Mouse (Mus musculus) MEL (cell line): ENCODE results near the gene Inmt. TPM values are rescaled to one million over a fixed set of nuclear protein-coding genes. Genes with fewer than 3 reads are reported as not detected.

Experiments
- DNase-seq: peaks from one replicate; pipeline ENCODE4 v3.0.0; 2011; ENCODE audit warnings: low read depth, low spot score
- H3K27ac ChIP-seq: 2 replicates; pipeline ENCODE4 v1.5.1; 2012; ENCODE audit warnings: low read depth, mild to moderate bottlenecking, control low read depth, low read length, moderate library complexity; ENCODE audit not compliant: control insufficient read depth
- H3K27me3 ChIP-seq, 2 experiments: fragments of 150-350 bp in 1 of 2; sonication (generic) in 1 of 2; 2 replicates each; pipeline ENCODE4 v1.6.1; 2012; ENCODE audit warnings: low read length in 2 of 2, mild to moderate bottlenecking in 2 of 2, improper control_type of control experiment in 1 of 2, moderate library complexity in 1 of 2; ENCODE audit not compliant: insufficient read depth in 2 of 2, control insufficient read depth in 1 of 2
- H3K36me3 ChIP-seq, 2 experiments: 2 replicates each; pipeline ENCODE4 v1.6.1; 2012 to 2014; ENCODE audit warnings: low read length in 2 of 2, improper control_type of control experiment in 1 of 2, inconsistent platforms in 1 of 2, mild to moderate bottlenecking in 1 of 2; ENCODE audit not compliant: insufficient read depth in 2 of 2, control insufficient read depth in 1 of 2
- H3K4me1 ChIP-seq, 2 experiments: fragments of 150-350 bp in 1 of 2; sonication (generic) in 1 of 2; 2 replicates each; pipeline ENCODE4 v1.6.1; 2012; ENCODE audit warnings: low read length in 2 of 2, improper control_type of control experiment in 1 of 2, mild to moderate bottlenecking in 1 of 2; ENCODE audit not compliant: insufficient read depth in 2 of 2, control insufficient read depth in 1 of 2
- H3K4me3 ChIP-seq, 2 experiments: fragments of 150-350 bp in 1 of 2; sonication (generic) in 1 of 2; 2 replicates each; pipeline ENCODE4 v1.5.1; 2012; ENCODE audit warnings: low read depth in 2 of 2, low read length in 2 of 2, mild to moderate bottlenecking in 2 of 2, moderate library complexity in 2 of 2, control low read depth in 1 of 2, improper control_type of control experiment in 1 of 2; ENCODE audit not compliant: control insufficient read depth in 1 of 2, insufficient read depth in 1 of 2
- H3K79me2 ChIP-seq: 2 replicates; pipeline ENCODE4 v1.6.1; 2012; ENCODE audit warnings: mild to moderate bottlenecking, low read length, moderate library complexity; ENCODE audit not compliant: control insufficient read depth, poor library complexity, insufficient read depth
- H3K9ac ChIP-seq: 2 replicates; pipeline ENCODE4 v1.6.1; 2012; ENCODE audit warnings: low read depth, mild to moderate bottlenecking, control low read depth, low read length, moderate library complexity; ENCODE audit not compliant: control insufficient read depth, poor library complexity, severe bottlenecking
- H3K9me3 ChIP-seq: fragments of 150-350 bp; sonication (generic); replicated peaks from 2 replicates; pipeline ENCODE4 v1.6.1; 2012; ENCODE audit warnings: mild to moderate bottlenecking, low read length, improper control_type of control experiment, moderate library complexity; ENCODE audit not compliant: insufficient read depth
- CHD1 ChIP-seq: IDR thresholded peaks from 2 replicates; pipeline ENCODE4 v1.6.1; 2012; ENCODE audit warnings: low read depth, mild to moderate bottlenecking, inconsistent platforms, low read length, improper control_type of control experiment
- CHD2 ChIP-seq: IDR thresholded peaks from 2 replicates; pipeline ENCODE4 v1.6.1; 2011; ENCODE audit warnings: low read length, improper control_type of control experiment
- CTCF ChIP-seq, 3 experiments: IDR thresholded peaks in 2 of 3; conservative IDR thresholded peaks in 1 of 3; 2 replicates each; pipeline ENCODE4 v1.5.1; 2011 to 2012; ENCODE audit warnings: low read length in 3 of 3, low read depth in 2 of 3, mild to moderate bottlenecking in 2 of 3, improper control_type of control experiment in 1 of 3, inconsistent platforms in 1 of 3, mixed read lengths in 1 of 3, moderate library complexity in 1 of 3; ENCODE audit not compliant: control insufficient read depth in 1 of 3, insufficient read depth in 1 of 3, poor library complexity in 1 of 3, severe bottlenecking in 1 of 3
- ELF1 ChIP-seq: IDR thresholded peaks from 2 replicates; pipeline ENCODE4 v1.6.1; 2014; ENCODE audit warnings: low read depth, mild to moderate bottlenecking, inconsistent platforms, low read length, improper control_type of control experiment, moderate library complexity
- EP300 ChIP-seq, 2 experiments: IDR thresholded peaks; 2 replicates each; pipeline ENCODE4 v1.6.1; 2011; ENCODE audit warnings: improper control_type of control experiment in 2 of 2, low read length in 2 of 2, low read depth in 1 of 2, mild to moderate bottlenecking in 1 of 2
- JUND ChIP-seq: IDR thresholded peaks from 2 replicates; pipeline ENCODE4 v1.6.1; 2011; ENCODE audit warnings: low read depth, mild to moderate bottlenecking, improper control_type of control experiment, low read length
- KAT2A ChIP-seq: conservative IDR thresholded peaks from 2 replicates; pipeline ENCODE4 v1.6.1; 2012; ENCODE audit warnings: low read depth, low read length, improper control_type of control experiment, inconsistent platforms
- MAZ ChIP-seq: IDR thresholded peaks from 2 replicates; pipeline ENCODE4 v1.6.1; 2012; ENCODE audit warnings: low read depth, mild to moderate bottlenecking, inconsistent platforms, low read length, improper control_type of control experiment
- MEF2A ChIP-seq: IDR thresholded peaks from 2 replicates; pipeline ENCODE4 v1.6.1; 2014; ENCODE audit warnings: low read depth, mild to moderate bottlenecking, inconsistent platforms, low read length, improper control_type of control experiment; ENCODE audit not compliant: poor library complexity, insufficient replicate concordance, severe bottlenecking; ENCODE audit errors: extremely low read depth
- MXI1 ChIP-seq: IDR thresholded peaks from 2 replicates; pipeline ENCODE4 v1.6.1; 2011; ENCODE audit warnings: mild to moderate bottlenecking, low read depth, low read length, improper control_type of control experiment
- MYC ChIP-seq: IDR thresholded peaks from 2 replicates; pipeline ENCODE4 v1.6.1; 2011; ENCODE audit warnings: low read depth, mild to moderate bottlenecking, low read length, improper control_type of control experiment, moderate library complexity
- NELFE ChIP-seq: IDR thresholded peaks from 2 replicates; pipeline ENCODE4 v1.6.1; 2011; ENCODE audit warnings: low read depth, low read length, improper control_type of control experiment
- POLR2A ChIP-seq, 2 experiments: IDR thresholded peaks; 2 replicates each; pipeline ENCODE4 v1.6.1; 2011 to 2012; ENCODE audit warnings: low read length in 2 of 2, mild to moderate bottlenecking in 2 of 2, control low read depth in 1 of 2, improper control_type of control experiment in 1 of 2, low read depth in 1 of 2, moderate library complexity in 1 of 2; ENCODE audit not compliant: control insufficient read depth in 1 of 2, insufficient read depth in 1 of 2, poor library complexity in 1 of 2
- POLR2AphosphoS2 ChIP-seq: IDR thresholded peaks from 2 replicates; pipeline ENCODE4 v1.6.1; 2011; ENCODE audit warnings: low read length, improper control_type of control experiment
- POLR2AphosphoS5 ChIP-seq: IDR thresholded peaks from 2 replicates; pipeline ENCODE4 v1.6.1; 2012; ENCODE audit warnings: low read depth, borderline replicate concordance, mild to moderate bottlenecking, inconsistent platforms, low read length, moderate library complexity, mixed read lengths
- SIN3A ChIP-seq: IDR thresholded peaks from 2 replicates; pipeline ENCODE4 v1.6.1; 2012; ENCODE audit warnings: low read length, improper control_type of control experiment, inconsistent platforms
- SMC3 ChIP-seq: IDR thresholded peaks from 2 replicates; pipeline ENCODE4 v1.6.1; 2011; ENCODE audit warnings: low read depth, low read length, improper control_type of control experiment
- TAL1 ChIP-seq: IDR thresholded peaks from 2 replicates; pipeline ENCODE4 v1.6.1; 2012; ENCODE audit warnings: mild to moderate bottlenecking, inconsistent platforms, low read length, moderate library complexity, mixed read lengths
- TCF12 ChIP-seq: IDR thresholded peaks from 2 replicates; pipeline ENCODE4 v1.6.1; 2014; ENCODE audit warnings: low read depth, mild to moderate bottlenecking, inconsistent platforms, low read length, improper control_type of control experiment, moderate library complexity
- UBTF ChIP-seq: IDR thresholded peaks from 2 replicates; pipeline ENCODE4 v1.6.1; 2012; ENCODE audit warnings: low read depth, mild to moderate bottlenecking, inconsistent platforms, low read length, improper control_type of control experiment, moderate library complexity, borderline replicate concordance; ENCODE audit not compliant: insufficient read depth
- ZC3H11A ChIP-seq: IDR thresholded peaks from 2 replicates; pipeline ENCODE4 v1.6.1; 2012; ENCODE audit warnings: low read depth, mild to moderate bottlenecking, inconsistent platforms, low read length, improper control_type of control experiment
- ZMIZ1 ChIP-seq: IDR thresholded peaks from 2 replicates; pipeline ENCODE4 v1.6.1; 2012; ENCODE audit warnings: low read depth, mild to moderate bottlenecking, inconsistent platforms, low read length, improper control_type of control experiment, moderate library complexity
- ZNF384 ChIP-seq: IDR thresholded peaks from 2 replicates; pipeline ENCODE4 v1.6.1; 2012; ENCODE audit warnings: low read depth, mild to moderate bottlenecking, inconsistent platforms, low read length, improper control_type of control experiment
- polyA plus RNA-seq, 2 experiments: library from polyadenylated mRNA; stranded (reverse) in 1 of 2; unstranded in 1 of 2; fragments of >175 nt in 1 of 2; fragments of >200 nt in 1 of 2; gene quantifications; 2 replicates each; pipeline versions ENCODE4 v1.2.1 to v1.2.4; 2012; ENCODE audit warnings: low replicate concordance in 2 of 2, low read depth in 1 of 2; ENCODE audit not compliant: insufficient read length in 2 of 2, insufficient read depth in 1 of 2, missing spikeins in 1 of 2
- total RNA-seq: library from RNA; depleted of rRNA; stranded (reverse); fragments of 300-350 nt; gene quantifications from 2 replicates; pipeline ENCODE4 v1.2.3, GENCODE M21; 2012

Gene Inmt
- total and polyA plus RNA-seq, 3 experiments: 0.11 to 0.42 TPM; not detected in 1

- H3K79me2 ChIP-seq: no peaks in the 10 kb centered on the region
- H3K9me3 ChIP-seq: no peaks in the 10 kb centered on the region
- H3K27ac ChIP-seq: no peak overlapping the region
- no peak for DNase-seq
- H3K4me3 ChIP-seq: no peak overlapping the region
- H3K36me3 ChIP-seq: no peaks in the 10 kb centered on the region
- no peaks in the 10 kb centered on the region for H3K4me1 ChIP-seq
- H3K27me3 ChIP-seq: peaks cover 2 to 5% of the 10 kb centered on the region in 2 experiments
- no peak overlapping the region for H3K9ac ChIP-seq
- TF ChIP-seq CHD2 (no peak), NELFE (no peak), MAZ (no peak), JUND (no peak), CHD1 (no peak), ZNF384 (no peak), SMC3 (no peak), TCF12 (no peak), TAL1 (no peak)
These were observed 18.3 kb upstream of the Inmt start for GRCm38 (mm10) chr6:55193171-55193570.

- TF ChIP-seq NELFE (no peak), CTCF (IDR thresholded peaks at IDR 0.05 in 2 of 3, conservative IDR thresholded peaks at IDR 0.05 in 1 of 3; ENCODE audit: control insufficient read depth in 1 of 3, insufficient read depth in 1 of 3, low read depth in 2 of 3, low read length in 3 of 3, poor library complexity in 1 of 3, severe bottlenecking in 1 of 3) (no peak), POLR2A (IDR thresholded peaks at IDR 0.05; ENCODE audit: control insufficient read depth in 1 of 2, insufficient read depth in 1 of 2, low read depth in 1 of 2, low read length in 2 of 2, poor library complexity in 1 of 2) (no peak), EP300 (IDR thresholded peaks at IDR 0.05; ENCODE audit: low read depth in 1 of 2, low read length in 2 of 2) (no peak), POLR2AphosphoS5 (no peak), JUND (no peak)
- H3K9me3 ChIP-seq: no peaks in the 10 kb centered on the region
- H3K4me1 ChIP-seq: no peaks in the 10 kb centered on the region
- no peak overlapping the region for H3K9ac ChIP-seq
- H3K27me3 ChIP-seq: peaks cover 2 to 5% of the 10 kb centered on the region in 2 experiments
- H3K4me3 ChIP-seq: no peak overlapping the region
- no peak overlapping the region for H3K27ac ChIP-seq
- H3K36me3 ChIP-seq: no peaks in the 10 kb centered on the region
- DNase-seq: no peak
- no peaks in the 10 kb centered on the region for H3K79me2 ChIP-seq
These were observed 16.7 kb upstream of the Inmt start for GRCm38 (mm10) chr6:55191537-55191936.

GRCm38 (mm10) chr6:55189406-55189805 lies 14.6 kb upstream of the Inmt start:
- Histone ChIP-seq H3K36me3 (no peaks in the 10 kb centered on the region), H3K79me2 (no peaks in the 10 kb centered on the region), H3K9ac (no peak overlapping the region), H3K4me3 (no peak overlapping the region), H3K4me1 (no peaks in the 10 kb centered on the region), H3K9me3 (no peaks in the 10 kb centered on the region), H3K27me3 (peaks cover 2 to 5% of the 10 kb centered on the region in 2 experiments), H3K27ac (no peak overlapping the region)
- TF ChIP-seq ZMIZ1 (no peak), MEF2A (no peak), POLR2AphosphoS2 (no peak), NELFE (no peak), MXI1 (no peak), JUND (no peak), POLR2AphosphoS5 (no peak), KAT2A (no peak), MYC (no peak), ELF1 (no peak), SIN3A (no peak), ZC3H11A (no peak), SMC3 (no peak), ZNF384 (no peak), UBTF (no peak), CHD2 (no peak)
- DNase-seq: no peak
